Mouse (Mus musculus) forebrain, embryonic 12.5 days (tissue): Measurements from ENCODE around the gene Smurf1. TPM values are rescaled to one million over a fixed set of nuclear protein-coding genes. Genes with fewer than 3 reads are reported as not detected.

Experiments used
- ATAC-seq: fragments of 200-750 bp; cut with Nextera tagmentation; 2 replicates; pipeline ENCODE4 v1.8.0; 2017; ENCODE audit warnings: moderate TSS enrichment; ENCODE audit not compliant: low FRiP score
- H3K27ac ChIP-seq: fragments of 300-500 bp; sonication (generic); 2 replicates; pipeline ENCODE4 v1.5.1; 2016; ENCODE audit warnings: mild to moderate bottlenecking
- H3K27me3 ChIP-seq: fragments of 300-500 bp; sonication (generic); 2 replicates; pipeline ENCODE4 v1.6.1; 2016; ENCODE audit warnings: mild to moderate bottlenecking
- H3K36me3 ChIP-seq: fragments of 300-500 bp; sonication (generic); replicated peaks from 2 replicates; pipeline ENCODE4 v1.6.1; 2016; ENCODE audit warnings: mild to moderate bottlenecking
- H3K4me1 ChIP-seq: fragments of 300-500 bp; sonication (generic); 2 replicates; pipeline ENCODE4 v1.6.1; 2016
- H3K4me2 ChIP-seq: fragments of 300-500 bp; sonication (generic); 2 replicates; pipeline ENCODE4 v1.6.1; 2016; ENCODE audit warnings: mild to moderate bottlenecking, moderate library complexity
- H3K4me3 ChIP-seq: fragments of 300-500 bp; sonication (generic); replicated peaks from 2 replicates; pipeline ENCODE4 v1.5.1; 2016; ENCODE audit warnings: mild to moderate bottlenecking
- H3K9ac ChIP-seq: fragments of 300-500 bp; sonication (generic); 2 replicates; pipeline ENCODE4 v1.6.1; 2016; ENCODE audit warnings: mild to moderate bottlenecking
- H3K9me3 ChIP-seq: fragments of 300-500 bp; sonication (generic); 2 replicates; pipeline ENCODE4 v1.6.1; 2016
- WGBS: fragments of 180-500 bp; shearing (Covaris S2); methylation state at CpG from one replicate; pipeline ENCODE4 v1.1.7; 2016; 5-methylcytosine and 5-hydroxymethylcytosine counted together
- polyA plus RNA-seq: library from polyadenylated mRNA; unstranded; fragments of >200 nt; fragmentation: Nextera tagmentation; extraction: Ambion mirVana; gene quantifications from 2 replicates; pipeline ENCODE4 v1.2.1, GENCODE M21; 2016

The Smurf1 gene
- polyA plus RNA-seq, 1 experiment from 2014 or later = 22.7 TPM

- no peaks in the 10 kb centered on the region for H3K4me1 ChIP-seq
- no peak overlapping the region for H3K9ac ChIP-seq
- H3K36me3 ChIP-seq = peaks cover 31% of the 10 kb centered on the region
- H3K4me2 ChIP-seq = no peak overlapping the region
- no peak overlapping the region for H3K27ac ChIP-seq
- 18% methylated on average over 13 of the region's 13 CpGs for WGBS
- H3K9me3 ChIP-seq = no peaks in the 10 kb centered on the region
- H3K27me3 ChIP-seq = no peaks in the 10 kb centered on the region
- no peak for ATAC-seq
- H3K4me3 ChIP-seq = no peak overlapping the region
Observed at GRCm38 (mm10) chr5:144875892-144876291, 89.8 kb downstream of the Smurf1 start.

DNA sequence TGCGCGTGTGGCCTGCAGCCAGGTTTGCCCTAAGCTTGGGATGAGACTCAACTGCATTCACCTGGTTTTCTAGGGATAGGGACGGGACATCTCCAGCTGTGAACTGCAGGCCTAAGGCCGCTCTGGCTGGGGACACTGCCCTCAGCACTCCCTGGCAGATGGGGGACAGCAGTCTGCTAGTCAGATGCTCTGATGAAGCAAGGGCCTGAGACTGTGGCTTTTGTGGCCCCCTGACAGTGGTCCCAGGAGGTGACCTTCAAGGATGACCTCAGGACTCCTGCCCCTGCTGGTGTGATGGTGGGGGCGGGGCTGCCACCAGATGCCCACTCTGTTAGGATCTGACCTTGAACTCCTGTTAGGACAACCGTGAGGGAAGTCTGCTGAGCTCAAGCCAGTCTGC lies 90.4 kb downstream of the Smurf1 start:
- H3K36me3 ChIP-seq = peaks cover 24% of the 10 kb centered on the region
- no peak overlapping the region for H3K9ac ChIP-seq
- no peaks in the 10 kb centered on the region for H3K27me3 ChIP-seq
- H3K4me1 ChIP-seq = no peaks in the 10 kb centered on the region
- no peak overlapping the region for H3K4me3 ChIP-seq
- H3K27ac ChIP-seq = no peak overlapping the region
- H3K4me2 ChIP-seq = no peak overlapping the region
- WGBS = 86% methylated on average over 6 of the region's 6 CpGs
- ATAC-seq = no peak
- H3K9me3 ChIP-seq = no peaks in the 10 kb centered on the region

DNA sequence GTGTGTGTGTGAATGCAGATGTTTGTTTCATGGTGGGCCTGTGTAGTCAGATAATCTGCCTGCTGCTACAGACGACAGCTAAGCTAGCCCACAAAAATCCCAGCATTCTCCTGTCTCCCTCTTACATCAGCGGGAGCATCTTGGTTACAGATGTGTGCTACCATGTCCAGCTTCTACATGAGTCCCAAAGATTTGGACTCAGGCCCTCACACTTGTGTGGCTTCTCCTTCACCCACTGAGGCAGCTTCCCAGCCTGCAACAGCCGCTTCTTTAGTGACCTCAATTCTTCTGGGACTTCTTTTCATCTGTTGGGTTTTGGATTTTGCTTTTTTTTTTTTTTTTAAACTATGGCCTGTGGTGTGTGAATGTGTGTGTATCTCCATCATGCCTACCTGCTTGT lies 92.8 kb downstream of the Smurf1 start:
- WGBS = 78% methylated on average over 3 of the region's 3 CpGs
- H3K27ac ChIP-seq = no peak overlapping the region

GRCm38 (mm10) chr5:144872326-144872725 lies 93.3 kb downstream of the Smurf1 start:
- ATAC-seq = no peak
- Histone ChIP-seq H3K9ac (no peak overlapping the region), H3K4me3 (no peak overlapping the region), H3K9me3 (no peaks in the 10 kb centered on the region), H3K4me1 (no peaks in the 10 kb centered on the region), H3K36me3 (peaks cover 2% of the 10 kb centered on the region), H3K4me2 (no peak overlapping the region), H3K27ac (no peak overlapping the region), H3K27me3 (no peaks in the 10 kb centered on the region)
- WGBS = 92% methylated on average over 5 of the region's 5 CpGs

More for the DNA sequence above, 92.8 kb downstream of the Smurf1 start:
- no peak overlapping the region for H3K4me3 ChIP-seq
- H3K4me2 ChIP-seq = no peak overlapping the region
- no peaks in the 10 kb centered on the region for H3K4me1 ChIP-seq
- peaks cover 8% of the 10 kb centered on the region for H3K36me3 ChIP-seq
- ATAC-seq = no peak
- H3K9ac ChIP-seq = no peak overlapping the region
- H3K27me3 ChIP-seq = no peaks in the 10 kb centered on the region
- H3K9me3 ChIP-seq = no peaks in the 10 kb centered on the region

GRCm38 (mm10) chr5:144871775-144872174 lies 93.9 kb downstream of the Smurf1 start:
- no peak overlapping the region for H3K4me3 ChIP-seq
- H3K9me3 ChIP-seq = no peaks in the 10 kb centered on the region
- no peaks in the 10 kb centered on the region; the same call in 1 of the 2 replicates for H3K36me3 ChIP-seq
- WGBS = 100% methylated on average over 1 of the region's 1 CpGs
- no peaks in the 10 kb centered on the region for H3K27me3 ChIP-seq
- no peaks in the 10 kb centered on the region for H3K4me1 ChIP-seq
- H3K27ac ChIP-seq = no peak overlapping the region
- no peak overlapping the region for H3K9ac ChIP-seq
- H3K4me2 ChIP-seq = no peak overlapping the region
- no peak for ATAC-seq

DNA sequence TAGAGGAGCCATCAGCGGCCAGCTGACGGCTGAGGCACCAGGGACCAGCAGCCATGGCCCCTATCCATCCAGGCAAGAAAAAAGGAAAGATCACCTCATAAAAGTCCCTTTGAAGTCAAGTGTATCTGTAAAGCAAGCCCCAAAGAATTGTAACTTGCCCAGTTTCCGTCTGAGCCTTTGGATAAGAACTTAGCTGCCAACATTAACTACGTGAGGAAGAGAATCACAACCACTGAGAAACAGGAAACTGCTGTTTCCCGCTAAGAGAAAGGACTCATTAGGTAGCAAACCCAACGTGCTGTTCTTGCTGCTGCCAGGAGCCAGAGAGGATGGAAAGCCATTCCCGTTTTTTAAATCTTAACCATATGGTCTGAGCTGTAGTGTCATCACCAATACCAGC lies 94.9 kb downstream of the Smurf1 start:
- Histone ChIP-seq H3K4me1 (no peaks in the 10 kb centered on the region), H3K9ac (no peak overlapping the region), H3K4me2 (no peak overlapping the region), H3K9me3 (no peaks in the 10 kb centered on the region), H3K27me3 (no peaks in the 10 kb centered on the region), H3K27ac (no peak overlapping the region), H3K4me3 (no peak overlapping the region), H3K36me3 (no peaks in the 10 kb centered on the region)
- ATAC-seq = no peak
- 89% methylated on average over 7 of the region's 7 CpGs for WGBS

GRCm38 (mm10) chr5:144869466-144869865 lies 96.2 kb downstream of the Smurf1 start:
- H3K27ac ChIP-seq = no peak overlapping the region
- no peak overlapping the region for H3K4me2 ChIP-seq
- ATAC-seq = no peak
- no peak overlapping the region for H3K4me3 ChIP-seq
- H3K9ac ChIP-seq = no peak overlapping the region
- no peaks in the 10 kb centered on the region for H3K9me3 ChIP-seq
- no peaks in the 10 kb centered on the region for H3K27me3 ChIP-seq
- no peaks in the 10 kb centered on the region for H3K36me3 ChIP-seq
- WGBS = 48% methylated on average over 7 of the region's 7 CpGs
- no peaks in the 10 kb centered on the region for H3K4me1 ChIP-seq

GRCm38 (mm10) chr5:144866923-144867322 lies 98.7 kb downstream of the Smurf1 start:
- 86% methylated on average over 8 of the region's 8 CpGs for WGBS
- no peak overlapping the region for H3K27ac ChIP-seq
- H3K4me2 ChIP-seq = no peak overlapping the region
- H3K4me1 ChIP-seq = no peaks in the 10 kb centered on the region
- no peaks in the 10 kb centered on the region for H3K27me3 ChIP-seq
- H3K9ac ChIP-seq = no peak overlapping the region
- H3K9me3 ChIP-seq = no peaks in the 10 kb centered on the region
- no peak overlapping the region for H3K4me3 ChIP-seq
- ATAC-seq = no peak
- H3K36me3 ChIP-seq = no peaks in the 10 kb centered on the region

DNA sequence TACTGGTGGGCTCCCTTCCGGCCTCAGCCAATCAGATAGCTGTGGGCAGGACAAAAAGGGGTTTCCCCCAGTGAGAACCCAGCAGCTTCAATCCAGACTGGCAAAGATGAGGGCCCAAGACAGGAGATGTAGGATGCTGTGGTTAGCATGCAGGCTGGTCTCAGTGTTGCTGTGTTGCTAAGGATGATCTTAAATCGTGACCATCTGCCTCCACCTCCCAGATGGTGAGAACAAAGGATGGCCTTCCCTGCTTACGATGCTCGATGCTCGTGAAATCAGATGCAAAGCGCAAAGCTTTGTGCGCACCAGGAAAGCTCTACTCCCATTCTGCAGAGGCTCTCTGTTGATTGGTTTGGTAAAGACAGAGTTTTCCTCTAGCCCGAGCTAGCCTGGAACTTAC lies 104.7 kb downstream of the Smurf1 start:
- no peak for ATAC-seq
- H3K4me2 ChIP-seq = no peak overlapping the region
- H3K4me1 ChIP-seq = no peaks in the 10 kb centered on the region
- no peaks in the 10 kb centered on the region for H3K9me3 ChIP-seq
- no peak overlapping the region for H3K27ac ChIP-seq
- no peaks in the 10 kb centered on the region for H3K27me3 ChIP-seq
- no peak overlapping the region for H3K4me3 ChIP-seq
- WGBS = 93% methylated on average over 8 of the region's 8 CpGs
- peaks cover 51% of the 10 kb centered on the region for H3K36me3 ChIP-seq
- no peak overlapping the region for H3K9ac ChIP-seq

DNA sequence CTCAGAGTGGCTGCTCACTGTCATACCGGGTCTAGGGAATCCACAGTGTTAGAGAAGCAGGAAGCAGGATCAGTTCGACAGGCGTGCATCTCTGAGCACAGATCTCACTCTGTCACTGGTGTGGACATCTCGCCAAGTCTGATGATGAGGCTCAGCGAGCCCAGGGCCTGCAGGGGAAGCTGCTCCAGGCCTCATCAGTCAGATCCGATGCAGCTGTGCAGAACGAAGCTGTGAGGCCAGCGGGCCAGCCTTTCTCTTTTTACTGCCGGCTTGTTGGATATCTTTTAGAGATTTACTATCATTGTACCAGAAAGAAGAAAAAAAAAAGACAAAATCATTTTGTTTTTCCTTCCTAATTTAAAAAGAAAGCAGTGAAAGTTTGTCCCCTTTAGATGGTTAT lies 106.4 kb downstream of the Smurf1 start:
- Histone ChIP-seq H3K4me1 (no peaks in the 10 kb centered on the region), H3K4me2 (no peak overlapping the region), H3K9ac (no peak overlapping the region), H3K4me3 (no peak overlapping the region), H3K36me3 (peaks cover 64% of the 10 kb centered on the region), H3K27me3 (no peaks in the 10 kb centered on the region), H3K27ac (no peak overlapping the region), H3K9me3 (no peaks in the 10 kb centered on the region)
- 91% methylated on average over 9 of the region's 9 CpGs for WGBS
- ATAC-seq = no peak

DNA sequence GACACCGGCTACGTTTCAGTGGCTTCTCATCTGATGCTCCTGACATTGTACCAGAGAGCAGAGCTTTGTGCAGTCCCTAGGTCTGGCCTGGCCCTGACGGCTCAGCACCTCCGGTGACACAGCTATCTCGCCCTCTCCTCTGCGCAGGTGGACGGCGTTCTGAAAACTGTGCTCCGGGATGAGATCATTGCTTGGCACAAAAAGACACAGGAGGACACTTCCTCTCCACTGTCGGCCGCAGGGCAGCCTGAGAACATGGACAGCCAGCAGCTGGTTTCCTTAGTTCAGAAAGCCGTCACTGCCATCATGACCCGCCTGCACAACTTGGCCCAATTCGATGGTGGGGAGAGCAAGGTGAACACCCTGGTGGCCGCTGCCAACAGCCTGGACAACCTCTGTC lies 107.1 kb downstream of the Smurf1 start:
- 97% methylated on average over 15 of the region's 15 CpGs for WGBS
- no peak overlapping the region for H3K9ac ChIP-seq
- H3K4me1 ChIP-seq = no peaks in the 10 kb centered on the region
- H3K27me3 ChIP-seq = no peaks in the 10 kb centered on the region
- H3K27ac ChIP-seq = no peak overlapping the region
- no peak overlapping the region for H3K4me2 ChIP-seq
- peaks cover 71% of the 10 kb centered on the region for H3K36me3 ChIP-seq
- ATAC-seq = no peak
- H3K4me3 ChIP-seq = no peak overlapping the region
- H3K9me3 ChIP-seq = no peaks in the 10 kb centered on the region

- Histone ChIP-seq H3K4me3 (no peak overlapping the region), H3K4me2 (no peak overlapping the region), H3K27ac (no peak overlapping the region), H3K9ac (no peak overlapping the region), H3K27me3 (no peaks in the 10 kb centered on the region), H3K36me3 (peaks cover 92% of the 10 kb centered on the region), H3K9me3 (no peaks in the 10 kb centered on the region), H3K4me1 (no peaks in the 10 kb centered on the region)
- no peak for ATAC-seq
- 74% methylated on average over 6 of the region's 6 CpGs for WGBS
Observed at GRCm38 (mm10) chr5:144855936-144856335, 109.7 kb downstream of the Smurf1 start.

GRCm38 (mm10) chr5:144853931-144854330 lies 111.7 kb downstream of the Smurf1 start:
- Histone ChIP-seq H3K4me2 (no peak overlapping the region), H3K9me3 (no peaks in the 10 kb centered on the region), H3K9ac (no peak overlapping the region), H3K27ac (no peak overlapping the region), H3K27me3 (no peaks in the 10 kb centered on the region), H3K36me3 (peaks cover 95% of the 10 kb centered on the region), H3K4me1 (no peaks in the 10 kb centered on the region), H3K4me3 (no peak overlapping the region)
- WGBS = 88% methylated on average over 5 of the region's 5 CpGs
- no peak for ATAC-seq

DNA sequence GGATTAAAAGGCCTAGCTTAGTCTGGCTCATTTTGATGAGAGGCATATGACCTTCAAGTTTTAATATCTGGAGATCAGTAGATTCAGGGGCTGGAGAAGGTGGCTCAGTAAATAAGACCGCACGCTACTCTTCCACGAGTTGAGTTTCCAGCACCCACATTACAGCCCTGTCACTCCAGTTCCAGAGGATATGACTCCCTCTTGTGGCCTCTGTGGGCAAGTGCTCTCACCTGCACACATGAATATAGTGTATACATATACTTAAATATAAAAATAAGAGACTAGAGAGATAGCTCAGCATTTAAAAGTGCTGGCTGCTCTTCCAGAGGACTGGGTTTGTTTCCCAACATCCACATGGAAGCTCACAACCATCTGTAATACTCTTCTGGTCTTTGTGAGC lies 113.8 kb downstream of the Smurf1 start:
- WGBS = 96% methylated on average over 3 of the region's 3 CpGs
- no peak overlapping the region for H3K9ac ChIP-seq
- no peak overlapping the region for H3K4me3 ChIP-seq
- H3K27ac ChIP-seq = no peak overlapping the region
- ATAC-seq = no peak
- no peaks in the 10 kb centered on the region for H3K27me3 ChIP-seq
- no peaks in the 10 kb centered on the region for H3K4me1 ChIP-seq
- H3K36me3 ChIP-seq = peaks cover 96% of the 10 kb centered on the region
- H3K4me2 ChIP-seq = no peak overlapping the region
- no peaks in the 10 kb centered on the region for H3K9me3 ChIP-seq
